Mouse (Mus musculus) urinary bladder, adult 2 months (tissue): ENCODE results near the gene Gm45062. TPM values are rescaled to one million over a fixed set of nuclear protein-coding genes. Genes with fewer than 3 reads are reported as not detected.
A peak's percentile ranks its signal among the peaks of the same experiment; 100 is the strongest.

ENCODE experiments used
- DNase-seq: peaks from one replicate; pipeline ENCODE4 v3.0.0; 2022; ENCODE audit warnings: low spot score
- polyA plus RNA-seq: library from polyadenylated mRNA; depleted of rRNA; stranded (reverse); fragments of >200 nt; gene quantifications from 2 replicates; pipeline ENCODE4 v1.2.3, GENCODE M21; 2012; rRNA removed

Gm45062 gene
- 5.4 and 6.8 TPM in 2 replicates for polyA plus RNA-seq

DNA sequence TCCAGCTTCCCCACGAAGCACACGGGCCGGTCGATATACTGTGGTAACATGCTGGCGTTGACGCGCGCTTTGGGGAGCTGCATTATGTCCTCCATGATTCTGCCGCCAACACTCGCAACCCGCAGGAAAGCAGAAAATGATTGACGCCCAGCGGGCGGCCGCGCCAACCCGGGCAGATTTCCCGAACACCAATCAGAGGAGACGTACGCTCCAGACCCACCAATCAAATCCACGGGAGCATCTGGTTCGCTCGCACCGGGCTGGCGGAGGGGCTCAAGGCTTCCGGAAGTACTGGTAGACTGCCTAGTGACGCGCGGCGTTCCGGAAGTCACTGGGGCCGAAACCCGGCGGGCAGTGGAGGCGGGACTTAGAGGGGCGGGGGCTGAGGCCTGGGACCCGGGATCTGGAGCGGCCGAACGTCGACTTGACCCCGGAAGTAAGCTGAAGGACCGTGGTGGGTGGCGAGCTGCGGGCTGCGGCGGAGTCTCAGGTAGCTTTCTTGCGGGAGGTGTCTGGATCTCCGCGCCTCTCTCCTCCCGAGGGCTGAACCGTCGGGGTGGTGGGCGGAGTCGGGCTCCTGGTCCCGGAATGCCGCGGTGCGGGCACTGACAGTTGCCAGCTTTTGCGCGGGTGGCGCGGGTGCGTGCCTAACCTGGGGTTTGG lies at the start of gene Gm45062, which contains the start of the genes Rpa3 and Umad1:
Gm45062 (plus strand) TSS at position 447 of the 663 bp plus-strand sequence.
Rpa3 (minus strand) TSS at position 170 of the 663 bp plus-strand sequence.
Umad1 (plus strand) TSS at position 285 of the 663 bp plus-strand sequence.
- DNase-seq: peak; percentile 91

DNA sequence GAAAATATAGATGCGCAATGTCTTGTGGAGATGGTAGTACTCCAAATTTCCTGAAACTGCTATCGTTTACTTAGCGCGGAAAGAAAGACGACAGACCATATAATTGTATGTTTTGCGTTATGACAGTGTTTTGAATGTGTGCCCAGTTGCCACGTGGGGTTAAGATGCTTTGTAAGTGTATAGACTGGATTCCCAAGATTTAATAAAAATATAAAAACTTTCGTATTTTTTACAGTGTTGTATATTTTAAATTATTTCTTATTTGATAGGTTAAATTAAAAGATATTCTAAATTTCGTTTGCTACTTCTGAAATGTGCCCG lies 49.4 kb upstream of the Gm45062 start:
- DNase-seq: no peak

DNA sequence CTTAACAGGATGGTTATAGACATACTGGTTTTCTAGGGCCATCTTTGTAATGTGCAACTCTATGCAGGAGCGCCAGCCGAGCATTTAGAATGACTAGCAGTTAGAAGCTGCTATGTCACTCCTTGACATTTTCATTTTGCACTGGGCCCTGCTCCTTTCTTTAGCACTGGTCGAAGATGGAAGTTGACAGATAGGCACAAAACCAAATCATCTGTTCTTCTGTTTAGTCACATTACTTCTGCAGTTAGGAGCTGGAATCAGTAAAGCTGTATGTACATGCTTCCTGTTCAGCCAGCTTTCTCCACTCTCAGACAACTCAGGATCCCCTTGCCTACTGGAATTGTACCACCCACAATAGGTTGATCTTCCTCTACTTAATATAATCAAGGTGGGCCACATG lies 48.6 kb upstream of the Gm45062 start:
- no peak for DNase-seq

DNA sequence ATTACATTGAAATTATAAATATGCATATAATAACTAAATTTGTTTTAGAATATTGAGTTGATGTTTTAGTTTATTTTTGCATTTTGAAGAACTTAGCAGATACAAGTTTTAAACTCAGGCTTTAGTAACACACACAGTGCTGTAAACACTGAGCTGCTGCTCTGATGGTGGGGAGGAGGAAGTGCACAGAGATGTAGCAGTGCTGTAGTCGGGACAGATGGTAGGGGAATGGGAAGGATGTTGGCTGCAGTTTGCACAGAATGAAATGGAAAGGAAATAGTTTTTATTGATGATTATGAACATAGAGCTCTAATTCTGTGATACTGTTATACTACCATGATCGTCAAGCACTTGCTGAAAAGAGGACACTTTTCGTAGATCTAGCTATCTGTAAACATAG lies 32.2 kb upstream of the Gm45062 start:
- DNase-seq: no peak

DNA sequence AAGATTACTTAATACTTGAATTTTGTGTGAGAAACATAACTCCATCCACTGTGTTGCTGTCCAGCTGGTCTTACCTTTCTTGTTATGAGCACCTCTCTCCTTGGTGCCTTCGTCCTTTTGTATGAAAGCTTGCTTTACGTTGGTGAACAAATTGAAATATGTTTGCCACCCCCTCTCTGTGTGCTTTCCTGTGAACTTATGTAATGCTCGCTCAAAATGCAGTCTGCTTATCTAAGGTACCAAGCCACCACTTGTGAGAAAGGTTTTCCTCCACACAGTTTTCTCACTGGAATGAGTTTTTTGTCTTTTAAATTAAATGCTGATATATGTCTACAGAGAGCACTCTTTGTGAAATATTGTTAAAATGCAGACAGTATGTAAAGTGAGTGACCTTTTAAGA lies 30.7 kb upstream of the Gm45062 start:
- no peak for DNase-seq

DNA sequence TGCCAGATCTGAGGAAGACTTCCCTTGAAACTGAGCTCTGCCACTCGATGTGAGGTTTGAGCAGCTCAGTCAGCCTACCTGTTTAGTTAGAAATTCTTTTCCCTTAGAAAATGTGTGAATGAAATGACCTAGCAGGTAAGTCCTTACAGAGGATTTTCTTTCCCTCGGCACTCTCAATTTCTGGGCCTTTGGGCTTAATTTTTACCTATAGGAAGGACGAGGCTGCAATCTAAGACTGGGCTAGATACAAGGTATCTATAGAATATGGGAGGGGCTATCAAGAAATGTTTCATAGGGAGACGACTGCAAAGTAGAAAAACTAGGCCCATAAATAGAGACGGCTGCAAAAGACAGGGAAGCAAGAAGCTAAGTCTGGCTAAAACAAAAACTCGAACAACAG lies 934 bp upstream of the Gm45062 start:
- DNase-seq: no peak

DNA sequence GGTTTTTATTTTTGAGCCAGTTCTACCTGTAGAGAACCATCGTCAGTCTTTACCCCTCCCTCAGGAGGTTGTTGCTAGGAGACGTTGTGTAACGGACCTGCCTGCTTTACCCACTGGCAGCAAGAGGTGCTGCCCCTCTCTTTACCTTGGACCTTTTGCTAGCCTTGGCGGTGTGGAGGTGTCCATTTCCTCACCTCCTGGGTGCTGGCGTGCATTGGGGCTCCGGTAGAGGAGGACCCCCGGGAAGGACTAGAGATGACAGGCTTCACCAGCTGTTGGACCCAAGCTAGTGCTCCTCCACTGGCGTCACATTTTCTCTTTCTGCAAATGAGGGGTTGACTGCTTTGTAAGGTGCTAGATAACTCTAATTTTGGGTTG lies 406 bp downstream of the Gm45062 start:
- no peak for DNase-seq

DNA sequence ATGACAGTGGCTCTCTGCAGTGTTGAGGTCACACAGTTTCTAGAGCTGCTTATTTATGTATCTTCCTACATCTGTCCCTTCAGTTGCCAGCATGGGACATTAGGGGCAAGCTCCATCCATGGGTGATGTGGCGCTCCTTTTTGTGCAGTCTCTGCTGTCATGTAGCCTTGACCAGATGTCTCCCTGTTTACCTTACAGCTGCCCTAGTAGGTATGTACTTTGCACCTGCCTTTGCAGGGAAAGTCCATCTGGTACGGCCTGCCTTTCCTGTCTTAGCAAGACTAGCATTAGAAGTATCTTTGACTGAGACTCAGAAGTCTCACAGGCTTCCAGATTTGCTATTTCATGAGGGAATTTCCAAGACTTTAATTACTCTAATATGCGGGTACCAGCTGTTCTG lies 11.8 kb downstream of the Gm45062 start:
- no peak for DNase-seq

DNA sequence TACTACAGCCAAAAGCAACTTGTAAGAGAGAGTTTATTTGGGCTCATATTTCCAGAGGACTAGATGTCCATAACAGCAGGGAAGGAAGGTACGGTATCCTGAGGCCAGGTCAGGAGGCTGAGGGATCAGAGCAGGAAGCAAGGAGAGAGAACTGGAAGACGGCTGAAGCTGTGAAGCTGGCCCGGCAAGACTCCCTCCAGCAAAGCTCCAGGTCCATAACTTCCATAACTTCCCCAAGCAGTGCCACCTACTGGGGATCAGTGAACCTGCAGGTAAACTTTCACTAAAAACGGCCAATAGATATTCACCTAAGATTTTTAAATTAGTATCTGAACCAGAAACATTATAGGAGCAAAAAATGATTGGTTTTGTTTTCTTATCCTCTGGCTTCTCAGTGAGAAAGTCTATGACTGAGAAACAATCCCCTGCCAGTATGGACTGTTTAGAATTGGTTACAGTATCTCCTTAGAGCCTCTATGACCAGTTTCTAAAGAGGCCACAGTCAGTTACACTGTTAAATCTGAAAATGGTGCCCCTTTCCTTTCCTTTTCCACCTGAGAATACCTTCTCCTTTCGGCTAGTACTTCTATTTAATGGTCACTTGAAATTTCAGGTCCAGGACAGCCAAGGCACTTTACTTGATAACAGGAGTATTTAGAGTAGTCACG lies 15.3 kb downstream of the Gm45062 start:
- no peak for DNase-seq

DNA sequence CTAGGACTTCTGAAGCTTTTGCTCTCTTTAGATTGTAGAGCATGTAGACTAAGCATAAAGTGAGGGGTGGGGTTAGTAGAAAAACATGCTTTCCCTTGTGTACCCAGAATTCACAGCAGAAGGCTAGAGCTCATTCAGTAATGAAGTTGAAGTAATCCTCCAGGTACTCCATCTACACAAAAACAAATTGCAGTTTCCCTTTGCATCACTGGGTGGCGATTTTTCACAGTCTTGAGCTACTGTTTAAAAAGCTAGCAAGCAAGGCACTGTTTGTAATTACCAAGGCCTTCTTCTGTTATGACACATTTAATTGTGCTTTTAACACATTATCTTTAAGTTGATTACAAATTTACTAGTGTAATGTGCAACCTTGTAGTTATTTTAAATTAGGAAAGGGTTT lies 15.8 kb downstream of the Gm45062 start:
- no peak for DNase-seq

DNA sequence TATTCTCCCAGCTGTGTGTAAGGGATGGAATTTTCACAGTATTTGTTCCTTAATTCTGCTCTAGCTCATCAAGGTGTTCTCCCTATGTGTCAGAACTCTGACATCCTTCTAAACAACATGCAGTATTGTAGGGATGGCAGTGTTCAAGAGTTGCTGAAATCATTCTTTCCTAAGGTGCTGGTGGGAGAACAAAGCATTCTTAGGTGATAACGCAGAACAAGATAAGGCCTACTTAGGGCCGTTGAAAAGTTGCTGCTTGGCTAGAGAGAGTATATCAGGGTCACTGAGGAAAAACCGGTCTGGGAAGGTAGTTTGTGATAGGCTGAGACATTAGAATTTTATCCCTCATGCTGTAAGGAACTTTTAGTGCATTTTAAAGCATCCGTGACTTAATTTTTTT lies 17.2 kb downstream of the Gm45062 start:
- DNase-seq: no peak

DNA sequence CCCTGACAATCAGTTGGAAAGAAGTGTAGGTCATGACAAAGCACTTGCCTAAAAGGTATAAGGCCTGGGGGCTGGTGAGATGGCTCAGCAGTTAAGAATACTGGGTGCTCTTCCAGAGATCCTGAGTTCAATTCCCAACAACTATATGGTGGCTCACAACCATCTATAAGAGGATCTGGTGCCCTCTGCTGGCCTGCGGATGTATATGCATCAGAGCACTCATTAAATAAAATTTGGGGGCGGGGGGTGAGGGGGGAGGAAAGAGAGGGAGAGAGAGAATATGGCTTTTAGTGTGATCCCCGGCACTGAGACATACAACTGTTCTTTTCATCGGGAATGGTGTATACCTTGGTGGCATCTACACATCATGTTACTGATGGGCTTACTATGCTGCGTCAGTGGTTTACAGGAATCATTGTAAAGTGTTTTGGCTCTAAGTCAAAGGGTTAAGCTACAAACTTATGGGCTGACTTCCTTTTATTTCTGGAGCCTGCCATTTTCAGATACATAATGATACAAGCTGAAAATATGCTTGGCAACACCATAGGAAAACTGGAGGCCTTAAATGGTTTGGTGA lies 19.3 kb downstream of the Gm45062 start:
- no peak for DNase-seq

DNA sequence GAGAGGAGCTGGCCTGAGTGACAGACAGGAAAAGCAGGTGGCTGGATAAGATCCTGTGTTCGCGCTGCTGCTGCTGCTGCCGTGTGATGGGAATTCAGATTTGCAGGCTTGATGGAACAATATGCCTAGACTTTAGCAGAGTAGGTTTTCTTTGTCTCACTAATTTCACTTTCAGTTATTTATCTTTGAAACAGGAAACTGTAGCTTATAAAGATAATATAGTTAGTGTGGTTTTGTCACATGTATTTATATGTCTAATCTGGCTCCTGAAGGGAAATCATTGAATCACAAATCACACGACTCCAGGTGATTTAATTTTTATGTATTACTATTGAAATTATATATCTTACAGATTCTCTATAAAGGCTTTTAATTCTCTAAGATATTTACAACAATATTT lies 24.0 kb downstream of the Gm45062 start:
- DNase-seq: no peak

DNA sequence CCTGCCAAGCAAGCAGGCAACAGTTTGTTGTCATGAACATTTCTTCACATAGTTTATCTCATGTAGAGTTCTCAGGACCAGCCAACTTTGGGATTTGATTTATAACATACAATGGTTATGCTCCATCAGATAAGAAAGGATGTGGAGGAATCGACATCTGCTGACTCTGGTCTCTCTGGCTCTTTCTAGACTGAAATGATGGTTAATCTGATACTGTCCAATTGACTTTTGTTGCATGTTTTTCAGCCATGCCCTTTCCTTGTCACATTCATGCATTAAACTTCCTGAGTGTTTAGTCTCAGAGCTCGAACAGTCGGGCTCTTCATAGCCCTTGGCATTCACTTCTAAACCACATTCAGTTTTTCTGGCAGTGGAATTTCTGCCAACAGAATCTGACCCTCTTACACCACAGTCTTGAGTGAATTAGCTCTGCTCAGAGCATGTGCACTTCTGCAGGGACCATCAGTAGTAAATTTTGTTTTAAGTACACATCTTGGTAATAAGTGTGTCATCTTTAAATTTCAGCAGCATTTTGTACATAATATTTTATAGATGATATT lies 26.2 kb downstream of the Gm45062 start:
- DNase-seq: no peak

DNA sequence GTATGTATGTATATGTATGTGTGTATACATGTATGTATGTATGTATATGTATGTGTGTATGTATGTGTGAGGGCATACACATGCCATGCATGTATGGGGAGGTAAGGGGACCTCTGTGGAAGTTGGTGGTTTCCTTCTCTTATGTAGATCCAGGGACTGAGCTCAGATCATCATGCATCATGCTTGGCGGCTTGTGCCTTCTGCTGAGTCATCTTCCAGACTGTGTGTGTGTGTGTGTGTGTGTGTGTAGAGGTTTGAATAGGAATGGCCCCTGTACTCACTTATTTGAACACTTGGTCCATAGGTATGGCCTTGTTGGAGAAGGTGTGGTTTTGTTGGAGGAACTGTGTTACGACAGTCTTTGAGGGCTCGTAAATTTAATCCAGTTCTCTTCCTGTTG lies 26.9 kb downstream of the Gm45062 start:
- no peak for DNase-seq

DNA sequence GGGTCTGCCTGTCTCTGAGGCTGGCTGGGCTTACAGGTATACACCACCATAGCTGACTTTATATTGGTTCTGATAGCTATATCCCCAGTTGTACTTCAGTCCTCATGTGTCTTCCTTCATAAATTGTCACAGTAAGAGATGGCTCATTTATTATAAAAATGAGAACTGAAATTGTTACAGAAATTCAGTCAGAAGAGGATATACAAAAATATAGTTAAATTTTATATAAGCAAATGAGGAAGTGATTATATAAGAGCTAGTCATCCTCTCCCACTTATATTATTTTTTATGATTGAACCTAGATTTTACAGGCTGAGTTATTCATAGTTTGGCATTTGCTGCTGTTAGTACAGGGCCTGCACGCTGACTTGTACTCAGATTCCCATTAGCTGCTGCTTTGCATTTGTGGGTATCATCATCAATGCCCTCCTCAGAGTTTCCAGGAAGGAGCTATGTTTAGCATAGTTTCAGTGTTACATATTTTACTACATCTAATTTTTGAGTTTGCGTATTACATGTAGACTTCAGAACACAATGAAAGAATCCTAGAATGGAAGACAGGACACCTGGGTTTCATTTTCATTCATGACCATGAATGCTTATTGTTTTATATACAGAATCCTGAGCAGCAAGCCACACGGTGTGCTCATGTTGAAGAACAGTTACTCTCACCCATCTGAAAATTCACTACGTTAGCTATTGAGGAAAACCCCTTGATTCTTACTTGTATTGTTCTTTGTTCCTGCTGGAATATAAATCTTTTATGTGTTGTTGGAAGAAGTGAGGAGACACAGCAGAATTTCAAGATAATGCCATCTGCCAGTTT lies 29.7 kb downstream of the Gm45062 start:
- no peak for DNase-seq

DNA sequence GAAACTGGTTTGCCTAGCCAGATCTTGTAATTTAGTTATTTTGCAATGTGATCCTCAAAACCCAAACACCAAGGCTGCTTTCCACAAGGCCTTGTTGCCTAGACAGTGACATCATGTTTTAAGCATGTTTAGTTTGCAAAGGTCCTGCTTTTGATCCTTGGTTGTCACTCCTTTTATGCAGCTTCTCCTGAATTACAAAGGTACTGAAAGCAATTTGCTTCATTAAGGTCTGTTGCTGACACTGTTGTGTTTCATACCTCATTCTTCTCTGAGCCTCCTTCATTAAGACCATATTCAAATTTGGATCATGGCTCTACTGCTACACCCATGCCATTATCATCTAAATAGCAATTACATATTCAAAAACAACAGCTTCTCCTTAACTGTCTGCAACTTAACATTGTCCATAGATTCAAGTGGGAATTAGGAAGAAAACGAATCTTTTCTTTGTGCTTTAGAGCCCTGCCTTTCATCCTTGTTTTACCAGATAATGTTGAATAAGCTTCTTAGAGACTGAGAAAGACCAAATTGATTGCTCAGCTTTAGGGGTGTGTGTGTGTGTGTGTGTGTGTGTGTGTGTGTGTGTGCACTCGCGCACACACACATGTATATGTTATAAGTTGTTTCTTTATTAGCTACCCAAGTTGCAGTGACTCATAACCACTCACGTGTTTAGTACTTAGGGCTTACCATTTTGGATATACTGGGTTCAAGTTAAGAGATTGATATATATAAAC lies 35.0 kb downstream of the Gm45062 start:
- no peak for DNase-seq

DNA sequence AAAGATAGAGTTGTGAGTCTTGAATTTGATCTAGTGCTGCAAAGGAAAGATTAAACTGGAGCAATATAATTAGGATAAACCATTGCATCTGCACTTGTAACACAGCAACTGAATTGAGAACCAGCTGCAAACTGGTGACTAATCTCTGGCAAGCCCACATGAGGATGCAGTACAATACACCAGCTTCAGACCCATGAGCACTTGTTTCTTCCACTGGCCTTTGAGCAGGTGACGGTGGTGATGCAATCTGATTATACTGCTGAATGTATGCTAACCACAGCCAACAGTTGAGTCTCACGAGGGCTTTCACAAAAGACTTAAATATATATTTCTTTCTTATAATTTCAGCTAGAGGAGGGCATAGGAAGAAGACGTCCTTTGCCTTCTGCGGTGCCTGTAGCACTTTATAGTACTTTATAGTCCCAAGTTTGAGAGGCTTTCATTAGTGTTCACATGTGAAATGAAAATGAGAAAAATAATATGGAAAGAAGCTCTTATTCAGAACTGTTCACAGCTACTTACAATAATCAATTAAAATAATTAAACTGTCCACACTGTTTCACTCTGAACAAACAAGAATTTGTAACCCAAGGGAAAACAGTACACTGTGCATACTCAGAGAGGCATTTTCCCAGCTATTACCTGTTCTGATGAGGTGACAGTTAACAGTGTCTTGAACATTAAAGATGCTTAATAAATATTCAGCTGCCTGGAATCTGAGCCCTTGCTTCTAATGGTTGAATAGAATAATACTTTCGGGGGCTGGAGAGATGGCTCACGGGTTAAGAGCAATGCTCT lies 40.0 kb downstream of the Gm45062 start:
- DNase-seq: no peak

DNA sequence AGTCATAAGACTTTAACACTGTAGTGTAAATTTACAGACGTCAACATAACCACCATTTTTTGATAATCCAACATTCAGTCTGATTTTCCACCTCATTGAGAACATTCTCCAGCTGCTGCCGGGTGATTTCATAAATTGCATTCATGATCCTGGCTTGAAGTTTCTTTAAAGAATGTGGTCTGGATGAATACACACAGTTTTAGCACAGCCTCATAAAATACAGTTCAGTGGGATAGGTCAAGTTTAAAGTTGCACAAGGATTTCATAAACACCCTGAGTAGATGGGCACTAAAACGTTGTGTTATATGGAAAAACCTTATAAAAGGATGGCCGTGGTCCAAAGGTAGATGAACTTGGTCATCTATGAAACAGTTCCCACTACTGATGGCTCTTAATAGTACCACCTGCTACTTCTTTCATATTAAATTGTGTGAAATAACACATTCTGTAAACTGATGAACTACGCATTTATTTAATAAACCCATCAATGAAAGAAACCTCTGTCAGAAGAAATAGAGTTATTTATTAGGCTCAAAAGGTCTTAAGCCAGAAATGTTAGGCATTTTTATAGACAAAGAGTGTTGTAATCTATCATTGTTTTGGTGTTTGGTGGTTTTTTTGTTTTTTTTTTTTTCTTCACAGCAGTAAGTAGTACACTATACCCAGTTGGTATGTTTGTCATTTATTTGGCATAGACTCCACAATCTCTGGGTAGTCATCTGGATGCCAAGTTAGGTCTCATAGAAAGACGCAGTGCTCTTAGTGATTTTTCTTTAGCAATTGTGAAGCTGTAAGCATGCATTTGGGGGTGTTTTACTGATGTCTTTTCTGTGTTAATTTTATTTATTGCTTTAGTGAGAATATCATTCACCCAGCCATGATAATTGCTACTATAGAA lies 48.9 kb downstream of the Gm45062 start:
- no peak for DNase-seq

DNA sequence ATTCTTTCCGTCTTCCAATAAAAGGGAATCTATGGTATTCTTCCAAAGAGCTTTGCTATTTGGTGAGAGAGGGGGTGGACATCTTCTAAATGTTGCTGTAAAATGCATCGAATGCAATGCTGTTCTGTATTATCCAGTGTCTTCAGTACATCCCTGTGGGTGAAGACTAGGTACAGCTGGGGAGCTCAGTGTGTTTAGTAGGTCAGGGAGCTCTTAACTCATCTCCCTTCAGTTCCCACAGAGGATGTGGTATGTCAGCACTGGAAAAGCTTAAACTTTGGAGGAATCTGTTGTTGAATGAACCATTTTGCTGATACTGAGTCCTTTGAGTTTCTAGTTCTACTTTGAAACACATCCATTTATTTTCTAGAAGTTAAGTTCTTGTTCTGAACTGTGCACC lies 53.3 kb downstream of the Gm45062 start:
- no peak for DNase-seq
